Mouse (Mus musculus) midbrain, postnatal 0 days (tissue): ENCODE data around the gene Clec1b. TPM values are rescaled to one million over a fixed set of nuclear protein-coding genes. Genes with fewer than 3 reads are reported as not detected.
A peak's percentile ranks its signal among the peaks of the same experiment; 100 is the strongest.

Experiments
- ATAC-seq: fragments of 200-750 bp; cut with Nextera tagmentation; 2 replicates; pipeline ENCODE4 v1.8.0; 2017; ENCODE audit warnings: moderate number of reproducible peaks, mild to moderate bottlenecking, moderate TSS enrichment, moderate library complexity; ENCODE audit not compliant: low FRiP score
- DNase-seq: peaks from one replicate; pipeline ENCODE4 v3.0.0-alpha.2; 2015; ENCODE audit warnings: low spot score
- H3K27ac ChIP-seq: fragments of 300-500 bp; sonication (generic); 2 replicates; pipeline ENCODE4 v1.5.1; 2014; ENCODE audit warnings: low read depth, mild to moderate bottlenecking, low read length, mixed read lengths
- H3K27me3 ChIP-seq: fragments of 300-500 bp; sonication (generic); 2 replicates; pipeline ENCODE4 v1.6.1; 2014; ENCODE audit warnings: low read length, control low read depth, mixed read lengths; ENCODE audit not compliant: insufficient read depth
- H3K36me3 ChIP-seq: fragments of 300-500 bp; sonication (generic); 2 replicates; pipeline ENCODE4 v1.6.1; 2014; ENCODE audit warnings: low read length, control low read depth, mixed read lengths; ENCODE audit not compliant: insufficient read depth
- H3K4me1 ChIP-seq: fragments of 300-500 bp; sonication (generic); 2 replicates; pipeline ENCODE4 v1.6.1; 2014; ENCODE audit warnings: mild to moderate bottlenecking, control low read depth, antibody characterized with exemption, low read length, mixed read lengths; ENCODE audit not compliant: insufficient read depth
- H3K4me2 ChIP-seq: fragments of 300-500 bp; sonication (generic); 2 replicates; pipeline ENCODE4 v1.6.1; 2014; ENCODE audit warnings: low read depth, mild to moderate bottlenecking, low read length, mixed read lengths; ENCODE audit not compliant: poor library complexity, severe bottlenecking
- H3K4me3 ChIP-seq: fragments of 300-500 bp; sonication (generic); 2 replicates; pipeline ENCODE4 v1.5.1; 2014; ENCODE audit warnings: low read depth, mild to moderate bottlenecking, low read length, moderate library complexity
- H3K9ac ChIP-seq: fragments of 300-500 bp; sonication (generic); replicated peaks from 2 replicates; pipeline ENCODE4 v1.6.1; 2014; ENCODE audit warnings: mild to moderate bottlenecking, low read length, moderate library complexity, mixed read lengths; ENCODE audit not compliant: poor library complexity, severe bottlenecking
- H3K9me3 ChIP-seq: fragments of 300-500 bp; sonication (generic); 2 replicates; pipeline ENCODE4 v1.6.1; 2016; ENCODE audit warnings: low read length, control low read depth
- CTCF ChIP-seq: IDR thresholded peaks from 2 replicates; pipeline ENCODE4 v1.5.1; 2016; ENCODE audit warnings: antibody characterized with exemption, mild to moderate bottlenecking
- WGBS: fragments of 180-500 bp; shearing (Covaris S2); extraction: QIAGEN DNeasy Blood & Tissue Kit; methylation state at CpG from one replicate; pipeline ENCODE4 v1.1.7; 2014; 5-methylcytosine and 5-hydroxymethylcytosine counted together
- polyA plus RNA-seq: library from polyadenylated mRNA; unstranded; fragments of >200 nt; fragmentation: Nextera tagmentation; extraction: Ambion mirVana; gene quantifications from 2 replicates; pipeline ENCODE4 v1.2.1, GENCODE M21; 2015
- total RNA-seq: library from RNA; depleted of rRNA; stranded (reverse); fragments of >200 nt; gene quantifications from 2 replicates; pipeline ENCODE4 v1.2.3, GENCODE M21; 2014; rRNA removed

Gene Clec1b
- total and polyA plus RNA-seq, 2 experiments from 2014 or later = 0.46 TPM; not detected in 1

DNA sequence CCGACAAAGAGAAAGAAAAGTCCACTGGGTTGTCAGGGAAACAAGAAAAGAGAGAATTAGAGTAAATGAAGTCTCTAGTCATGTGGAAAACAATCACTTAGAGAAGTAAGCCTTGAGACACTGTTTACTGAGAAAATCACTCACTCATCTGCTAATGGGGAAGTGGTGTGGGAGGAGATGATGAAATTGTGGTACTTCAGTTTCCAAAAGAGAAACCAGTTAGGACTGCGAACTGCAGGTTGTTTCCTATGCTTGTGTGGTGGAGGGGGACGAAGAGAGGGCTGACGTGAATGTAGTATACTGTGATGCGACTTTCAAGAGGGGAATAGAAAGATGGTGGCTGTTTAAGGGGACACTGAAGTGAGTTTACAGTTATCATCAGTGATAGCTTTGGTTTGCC lies 37.1 kb downstream of the Clec1b start:
- ATAC-seq = no peak
- H3K4me2 ChIP-seq = no peak overlapping the region
- no peaks in the 10 kb centered on the region for H3K27me3 ChIP-seq
- DNase-seq = no peak
- H3K4me1 ChIP-seq = no peaks in the 10 kb centered on the region
- WGBS = 77% methylated on average over 5 of the region's 5 CpGs
- no peak for TF ChIP-seq CTCF
- H3K9me3 ChIP-seq = no peaks in the 10 kb centered on the region
- no peaks in the 10 kb centered on the region for H3K36me3 ChIP-seq
- H3K9ac ChIP-seq = no peak overlapping the region
- H3K4me3 ChIP-seq = no peak overlapping the region
- no peak overlapping the region for H3K27ac ChIP-seq

- no peak for TF ChIP-seq CTCF
- no peaks in the 10 kb centered on the region for H3K27me3 ChIP-seq
- no peak overlapping the region for H3K27ac ChIP-seq
- DNase-seq (no peak), ATAC-seq (no peak)
- no peaks in the 10 kb centered on the region for H3K4me1 ChIP-seq
- no peak overlapping the region for H3K4me2 ChIP-seq
- WGBS = 86% methylated on average over 3 of the region's 3 CpGs
- H3K36me3 ChIP-seq = no peaks in the 10 kb centered on the region
- no peaks in the 10 kb centered on the region for H3K9me3 ChIP-seq
- H3K4me3 ChIP-seq = no peak overlapping the region
- H3K9ac ChIP-seq = no peak overlapping the region
These were observed 38.9 kb downstream of the Clec1b start for GRCm38 (mm10) chr6:129436025-129436424.

DNA sequence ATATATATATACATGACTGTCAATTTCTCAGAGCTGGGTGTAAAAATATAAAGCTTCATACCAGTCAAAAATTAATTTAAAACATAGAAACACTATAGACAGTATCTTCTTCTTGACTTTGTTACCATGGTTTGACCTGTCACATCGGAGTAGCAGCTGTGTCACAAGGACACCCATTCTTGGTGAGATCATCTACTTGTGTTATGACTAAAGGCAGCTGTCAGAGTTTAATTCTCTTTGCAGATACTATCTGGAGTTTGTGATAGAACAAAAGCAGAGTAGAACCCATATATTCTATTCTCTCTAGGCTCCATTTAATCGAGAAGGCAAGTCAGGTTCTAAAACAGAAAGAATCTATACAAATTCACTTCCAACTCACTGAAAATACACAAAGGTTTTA lies 40.9 kb downstream of the Clec1b start:
- Histone ChIP-seq H3K9ac (no peak overlapping the region), H3K4me1 (no peaks in the 10 kb centered on the region), H3K4me3 (no peak overlapping the region), H3K27ac (no peak overlapping the region), H3K36me3 (no peaks in the 10 kb centered on the region), H3K4me2 (no peak overlapping the region), H3K27me3 (no peaks in the 10 kb centered on the region), H3K9me3 (no peaks in the 10 kb centered on the region)
- WGBS = 92% methylated on average over 2 of the region's 2 CpGs
- no peak for ATAC-seq
- no peak for DNase-seq
- TF ChIP-seq CTCF = no peak

- DNase-seq (no peak), ATAC-seq (no peak)
- H3K27me3 ChIP-seq = no peaks in the 10 kb centered on the region
- no peak for TF ChIP-seq CTCF
- H3K4me2 ChIP-seq = no peak overlapping the region
- 85% methylated on average over 6 of the region's 6 CpGs for WGBS
- no peaks in the 10 kb centered on the region for H3K4me1 ChIP-seq
- no peak overlapping the region for H3K27ac ChIP-seq
- no peaks in the 10 kb centered on the region for H3K36me3 ChIP-seq
- H3K9ac ChIP-seq = no peak overlapping the region
- H3K4me3 ChIP-seq = no peak overlapping the region
- H3K9me3 ChIP-seq = no peaks in the 10 kb centered on the region
These were observed 52.6 kb downstream of the Clec1b start for GRCm38 (mm10) chr6:129449743-129450142.

DNA sequence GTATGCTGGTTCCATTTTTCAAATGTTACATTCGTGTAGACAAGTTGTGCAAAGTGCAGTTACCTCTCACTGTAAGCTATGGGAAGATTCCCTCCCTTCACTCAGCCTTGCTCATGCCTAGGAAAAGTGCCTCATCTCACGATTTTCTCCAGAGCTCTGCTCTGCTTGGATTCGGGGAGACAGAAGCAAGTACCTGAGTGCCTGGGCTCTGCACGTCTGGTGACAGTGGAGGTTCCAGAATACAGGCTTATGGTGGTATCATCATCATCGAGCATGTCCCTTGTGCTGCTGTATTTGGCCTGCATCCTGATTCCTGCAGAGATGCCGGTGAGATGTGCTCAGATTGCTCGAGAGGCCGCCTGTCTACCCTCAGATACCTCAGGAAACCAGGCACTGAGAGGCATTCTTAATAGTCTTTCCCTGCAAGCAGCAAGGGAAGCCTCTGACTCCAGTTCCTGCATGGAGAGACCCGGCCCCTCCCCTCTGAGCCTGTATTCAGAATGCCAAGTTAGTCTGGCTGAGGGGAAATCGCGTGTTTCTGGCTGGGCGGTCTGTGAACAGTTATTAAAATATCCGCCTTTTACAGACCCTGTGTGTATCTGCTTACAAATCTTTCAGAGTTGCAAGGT lies 54.4 kb downstream of the Clec1b start, which contains the start of gene Clec1a:
Clec1a (minus strand) TSS at position 590 of the 629 bp plus-strand sequence.
- H3K27me3 ChIP-seq = no peaks in the 10 kb centered on the region
- no peaks in the 10 kb centered on the region for H3K9me3 ChIP-seq
- H3K4me3 ChIP-seq = no peak within 1 kb of the TSS
- ATAC-seq = no peak
- no peak within 1 kb of the TSS for H3K9ac ChIP-seq
- H3K27ac ChIP-seq = 0 out of 2 replicates have a peak within 1 kb of the TSS, but pooled peaks have one; percentile 32
- no peaks in the 10 kb centered on the region for H3K36me3 ChIP-seq
- WGBS = 46% methylated on average over 13 of the region's 13 CpGs
- H3K4me1 ChIP-seq = no peaks in the 10 kb centered on the region
- TF ChIP-seq CTCF = no peak
- DNase-seq = peak; percentile 24
- H3K4me2 ChIP-seq = peak within 1 kb of the TSS; percentile 20

Other genes starting within 250 kb of the Clec1b start
- 11.0 and 12.9 TPM in 2 replicates for gene Clec2d, start 216.7 kb upstream of the Clec1b start, total RNA-seq
- gene Clec2d, start 216.7 kb upstream of the Clec1b start, polyA plus RNA-seq = 0.13 TPM in 1 of 2 replicates, not detected in the other
- not detected in 2 replicates for gene Cd69, start 121.9 kb upstream of the Clec1b start, total RNA-seq
- gene Cd69, start 121.9 kb upstream of the Clec1b start, polyA plus RNA-seq = not detected in 2 replicates
- gene 4922502D21Rik, start 65.5 kb upstream of the Clec1b start, total RNA-seq = not detected in 2 replicates
- gene 4922502D21Rik, start 65.5 kb upstream of the Clec1b start, polyA plus RNA-seq = not detected in 2 replicates
- 0.33 TPM in 1 of 2 replicates, not detected in the other for gene Clec12a, start 54.6 kb upstream of the Clec1b start, total RNA-seq
- gene Clec12a, start 54.6 kb upstream of the Clec1b start, polyA plus RNA-seq = 0.29 and 0.49 TPM in 2 replicates
- not detected in 2 replicates for gene Clec12b, start 11.4 kb upstream of the Clec1b start, total RNA-seq
- gene Clec12b, start 11.4 kb upstream of the Clec1b start, polyA plus RNA-seq = 0.23 and 0.37 TPM in 2 replicates
- gene Clec9a, start 11.6 kb downstream of the Clec1b start, total RNA-seq = not detected in 2 replicates
- 0.07 and 0.44 TPM in 2 replicates for gene Clec9a, start 11.6 kb downstream of the Clec1b start, polyA plus RNA-seq
- 1.9 and 5.6 TPM in 2 replicates for gene Clec1a, start 54.7 kb downstream of the Clec1b start, total RNA-seq
- gene Clec1a, start 54.7 kb downstream of the Clec1b start, polyA plus RNA-seq = 2.6 and 2.8 TPM in 2 replicates
- gene Olr1, start 109.9 kb downstream of the Clec1b start, total RNA-seq = not detected in 2 replicates
- not detected in 2 replicates for gene Olr1, start 109.9 kb downstream of the Clec1b start, polyA plus RNA-seq
- not detected in 2 replicates for gene Tmem52b, start 115.3 kb downstream of the Clec1b start, total RNA-seq
- not detected in 2 replicates for gene Tmem52b, start 115.3 kb downstream of the Clec1b start, polyA plus RNA-seq
- gene Gabarapl1, start 135.9 kb downstream of the Clec1b start, total RNA-seq = 281 and 333 TPM in 2 replicates
- 276 and 278 TPM in 2 replicates for gene Gabarapl1, start 135.9 kb downstream of the Clec1b start, polyA plus RNA-seq
- 0.24 TPM in 1 of 2 replicates, not detected in the other for gene Klre1, start 180.6 kb downstream of the Clec1b start, total RNA-seq
- 0.15 and 0.34 TPM in 2 replicates for gene Klre1, start 180.6 kb downstream of the Clec1b start, polyA plus RNA-seq
- not detected in 2 replicates for gene Klrd1, start 194.5 kb downstream of the Clec1b start, total RNA-seq
- gene Klrd1, start 194.5 kb downstream of the Clec1b start, polyA plus RNA-seq = not detected in 2 replicates
- gene Klrk1, start 226.6 kb downstream of the Clec1b start, total RNA-seq = not detected in 2 replicates
- 0.07 TPM in 1 of 2 replicates, not detected in the other for gene Klrk1, start 226.6 kb downstream of the Clec1b start, polyA plus RNA-seq
- not detected in 2 replicates for gene Klrc3, start 246.0 kb downstream of the Clec1b start, total RNA-seq
- not detected in 2 replicates for gene Klrc3, start 246.0 kb downstream of the Clec1b start, polyA plus RNA-seq